Mouse (Mus musculus) v-Abl transformed pro-B cells (cell line): Measurements from ENCODE around the gene Metap2.

Experiments
- in situ Hi-C, 2 experiments: fragments of 400-800 bp; cut with MboI; formaldehyde crosslinking; loops; one replicate each; pipeline ENCODE4 v1.15.1; 2025; ENCODE audit not compliant: unreplicated experiment in 2 of 2

Metap2 gene

DNA sequence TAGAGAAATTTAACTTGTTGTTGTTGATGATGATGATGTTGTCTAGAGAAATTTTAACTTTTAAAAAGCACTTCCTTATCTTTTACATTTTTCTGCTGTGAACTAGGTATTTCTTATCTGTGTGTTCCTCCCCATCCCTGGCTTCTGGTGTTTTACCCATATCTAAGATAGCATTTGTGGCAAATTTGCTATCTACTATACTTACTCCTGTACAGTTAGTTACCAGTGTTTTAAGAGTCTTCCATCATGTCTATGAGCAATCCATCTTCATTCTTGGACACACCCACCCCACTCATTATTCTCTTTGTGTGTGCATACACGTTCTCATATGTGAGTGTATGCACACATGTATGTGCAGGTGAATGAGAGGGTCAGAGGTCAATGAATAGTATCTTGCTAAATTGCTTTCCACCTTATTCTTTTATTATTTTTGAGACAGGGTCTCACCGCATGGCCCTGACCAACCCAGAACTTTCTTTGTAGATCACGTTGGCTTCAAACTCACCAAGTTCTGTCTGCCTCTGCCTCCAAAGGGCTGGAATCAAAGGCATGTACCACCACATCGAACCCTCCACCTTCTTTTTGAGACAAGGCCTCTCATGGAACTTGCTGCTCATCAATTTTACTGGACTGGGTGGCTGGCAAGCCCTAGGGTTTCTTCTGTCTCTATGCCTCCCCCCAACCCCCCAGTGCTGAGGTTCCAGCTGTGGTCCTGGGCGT is 15.4 kb upstream of the Metap2 start:
- in situ Hi-C loops = no loop called here

DNA sequence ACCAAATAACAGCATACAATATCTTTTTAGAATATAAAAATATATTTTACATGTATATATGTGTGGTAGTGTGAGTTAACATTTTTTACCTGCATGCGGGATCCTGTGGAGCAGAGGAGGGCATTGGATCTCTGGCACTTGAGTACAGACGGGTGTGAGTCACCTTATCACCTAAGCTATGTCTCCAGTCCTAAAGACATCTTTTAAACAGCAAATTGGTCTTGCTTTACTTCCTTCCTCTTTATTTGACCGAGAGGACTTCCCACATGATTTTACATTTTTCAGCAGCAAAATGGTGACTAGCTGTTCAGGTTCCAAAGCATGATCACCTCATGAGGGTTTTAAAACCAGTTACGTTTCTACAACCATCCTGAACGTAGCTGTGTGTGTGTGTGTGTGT is 14.4 kb upstream of the Metap2 start:
- in situ Hi-C loops = no loop called here

DNA sequence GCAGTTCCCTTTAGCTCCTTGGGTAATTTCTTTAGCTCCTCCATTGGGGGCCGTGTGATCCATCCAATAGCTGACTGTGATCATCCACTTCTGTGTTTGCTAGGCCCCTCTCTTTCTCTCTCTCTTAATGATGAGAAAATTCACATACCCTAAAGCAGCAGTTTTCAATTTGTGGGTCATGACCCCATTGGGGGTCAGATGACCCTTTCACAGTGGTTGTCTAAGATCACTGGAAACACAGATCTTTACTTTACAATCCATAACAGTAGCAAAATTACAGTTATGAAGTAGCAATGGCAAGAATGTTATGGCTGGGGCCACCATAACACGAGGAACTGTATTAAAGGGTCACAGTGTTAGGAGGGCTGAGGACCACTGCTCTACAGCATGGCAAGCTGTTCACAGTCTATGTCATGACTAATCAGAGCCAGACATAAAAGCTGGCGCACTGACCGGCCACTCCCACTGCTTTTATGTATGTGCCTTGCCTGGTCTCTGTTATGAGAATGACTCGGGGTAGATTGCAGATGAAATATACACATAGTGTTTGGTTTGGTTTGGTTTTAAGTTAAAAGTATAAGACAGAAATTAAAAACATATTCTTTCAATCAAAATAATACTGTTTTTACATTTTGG is 13.0 kb upstream of the Metap2 start:
- in situ Hi-C loops = no loop called here

DNA sequence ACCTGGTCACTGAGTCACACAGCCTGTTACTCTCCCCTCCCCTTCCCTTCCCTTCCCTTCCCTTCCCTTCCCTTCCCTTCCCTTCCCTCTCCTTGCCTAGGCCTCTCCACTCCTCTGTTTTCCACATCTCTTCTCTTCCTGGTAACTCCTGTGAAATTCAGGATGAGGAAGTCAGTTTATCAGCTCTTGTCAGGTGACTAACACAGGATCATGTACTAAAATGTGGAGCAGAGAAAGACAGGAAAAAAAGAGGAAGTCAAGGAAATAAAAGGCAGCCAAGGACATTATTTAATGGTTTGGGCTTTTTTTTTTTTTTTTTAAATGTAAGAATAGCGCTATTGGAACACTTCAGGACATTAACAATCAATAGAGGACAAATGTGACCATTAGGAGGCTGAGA is 12.1 kb upstream of the Metap2 start:
- in situ Hi-C loops = no loop called here

DNA sequence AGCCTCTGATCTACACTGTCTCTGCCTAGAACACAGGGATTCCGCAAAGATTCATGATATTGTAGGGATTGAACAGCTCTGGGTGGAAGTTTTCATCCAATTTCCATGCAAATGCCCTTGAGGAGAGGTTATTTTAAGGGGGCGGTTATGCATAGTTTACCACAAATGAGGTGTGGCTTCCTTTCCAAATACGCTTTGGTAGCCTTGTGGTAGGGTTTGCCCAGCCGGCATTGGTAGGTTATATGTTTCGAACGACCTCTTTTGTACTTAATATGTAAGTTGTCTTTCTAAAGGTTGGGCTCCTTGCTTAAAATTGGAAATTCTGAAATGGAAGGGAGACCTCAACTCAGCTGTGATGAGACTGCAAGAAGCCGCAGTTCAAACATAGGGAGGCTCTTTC is 11.6 kb upstream of the Metap2 start:
- in situ Hi-C loops = no loop called here

DNA sequence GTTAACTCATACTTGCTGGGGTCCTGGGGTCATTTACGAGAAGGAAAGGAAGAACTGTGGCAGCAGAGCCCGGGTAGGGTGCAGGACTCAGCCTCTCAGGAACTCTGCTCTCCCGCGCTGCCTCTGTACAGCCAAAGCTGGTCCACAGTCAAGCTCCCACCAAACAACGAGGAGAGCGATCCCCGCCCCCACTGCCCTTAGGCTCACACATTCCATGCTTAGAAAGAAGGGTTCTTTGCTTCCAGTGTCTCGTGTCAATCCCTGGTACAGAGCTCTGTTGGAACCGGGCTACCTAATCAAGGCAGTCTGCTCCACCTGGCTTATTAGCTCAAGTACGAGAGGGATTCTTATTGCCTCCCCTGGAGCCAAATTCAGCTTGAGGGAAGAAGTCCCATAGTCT is 10.5 kb upstream of the Metap2 start:
- in situ Hi-C loops = no loop called here

DNA sequence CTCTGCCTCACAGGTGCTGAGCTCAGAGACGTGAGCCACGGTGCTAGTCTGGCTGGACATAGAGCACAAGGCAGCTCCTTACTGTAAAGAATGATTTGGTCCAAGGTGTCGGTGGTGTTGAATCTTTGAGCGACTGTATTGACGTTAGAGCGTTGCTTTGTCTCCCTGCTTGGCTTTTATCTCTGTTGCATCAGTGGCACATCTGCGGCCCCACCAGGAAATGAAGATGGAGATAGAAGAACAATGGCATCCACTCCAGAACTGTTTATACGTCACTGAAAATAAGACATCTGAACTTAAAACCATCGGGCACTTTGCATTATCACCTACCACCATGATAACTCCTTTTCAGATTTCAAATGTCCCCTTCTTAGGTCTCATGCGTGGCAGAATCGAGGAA is 3.0 kb upstream of the Metap2 start:
- in situ Hi-C loops = no loop called here

DNA sequence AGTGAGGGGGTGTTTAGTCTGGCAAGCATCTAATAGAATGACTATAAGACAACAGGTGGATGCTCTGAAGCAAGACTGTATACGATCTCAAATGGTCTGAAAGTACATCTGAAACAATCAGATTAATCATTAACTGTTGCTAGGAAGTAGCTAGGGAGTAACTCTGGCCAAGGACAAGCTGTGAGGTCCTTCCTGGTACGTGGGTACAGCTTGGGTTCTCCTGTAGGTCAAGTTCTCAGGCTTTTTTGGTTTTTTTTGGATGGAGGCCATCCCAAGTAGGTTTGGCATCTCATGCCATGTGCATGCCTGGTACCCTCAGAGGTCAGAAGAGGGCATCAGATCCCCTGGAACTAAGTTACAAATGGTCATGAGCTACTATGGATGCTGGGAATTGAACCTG is 2.4 kb upstream of the Metap2 start:
- in situ Hi-C loops = no loop called here

DNA sequence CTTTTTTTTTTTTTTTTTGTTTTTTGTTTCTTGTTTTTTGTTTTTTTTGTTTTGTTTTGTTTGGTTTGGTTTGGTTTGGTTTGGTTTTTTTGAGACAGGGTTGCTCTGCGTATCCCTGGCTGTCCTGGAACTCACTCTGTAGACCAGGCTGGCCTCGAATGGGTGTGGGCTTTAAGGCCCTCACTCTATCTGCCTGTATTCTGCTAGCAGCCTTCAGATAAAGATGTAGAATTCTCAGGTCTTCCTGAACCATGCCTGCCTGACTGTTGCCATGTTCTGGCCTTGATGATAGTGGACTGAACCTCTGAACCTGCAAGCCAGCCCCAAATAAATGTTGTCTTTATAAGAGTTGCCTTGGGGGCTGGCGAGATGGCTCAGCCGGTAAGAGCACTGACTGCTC is 4.3 kb downstream of the Metap2 start:
- in situ Hi-C loops = no loop called here

DNA sequence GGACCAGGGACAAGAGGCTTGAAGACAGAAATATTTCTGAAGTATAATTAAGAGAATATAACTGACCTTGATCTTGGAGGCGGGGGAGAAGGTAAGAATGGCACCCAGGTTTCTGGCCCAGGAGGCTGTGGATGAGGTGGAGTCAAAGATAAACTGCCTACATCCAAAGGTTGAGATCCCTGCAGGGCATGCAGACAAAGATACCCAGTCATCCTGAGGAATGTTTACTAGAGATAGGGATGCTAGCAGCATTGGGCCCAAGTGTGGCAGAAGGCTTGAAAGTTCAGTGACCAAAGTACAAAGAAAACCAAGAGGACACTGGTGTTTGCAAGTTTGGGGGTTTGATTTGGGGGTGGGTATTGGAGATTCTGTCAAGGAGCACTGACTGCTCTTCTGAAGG is 5.9 kb downstream of the Metap2 start:
- in situ Hi-C loops = no loop called here

DNA sequence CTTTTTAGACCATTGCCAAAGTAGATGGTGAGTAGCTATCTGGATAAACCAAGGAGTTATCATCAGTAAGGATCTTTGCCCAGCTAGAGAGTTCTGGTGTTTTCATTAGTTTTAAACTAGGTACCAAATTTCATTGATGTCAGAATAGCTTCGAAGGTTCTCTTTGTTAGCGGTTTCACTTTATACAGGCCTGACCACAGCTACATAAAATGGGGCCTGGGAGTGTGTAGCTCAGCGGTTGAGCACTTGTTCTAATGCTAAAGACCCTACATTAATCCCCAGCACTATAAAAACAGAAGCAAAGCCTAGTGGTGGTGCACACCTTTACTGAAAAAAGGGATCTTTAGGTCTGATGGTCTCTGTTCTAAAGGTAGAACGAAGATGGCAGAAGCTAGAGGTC is 6.3 kb downstream of the Metap2 start:
- in situ Hi-C loops = no loop called here

DNA sequence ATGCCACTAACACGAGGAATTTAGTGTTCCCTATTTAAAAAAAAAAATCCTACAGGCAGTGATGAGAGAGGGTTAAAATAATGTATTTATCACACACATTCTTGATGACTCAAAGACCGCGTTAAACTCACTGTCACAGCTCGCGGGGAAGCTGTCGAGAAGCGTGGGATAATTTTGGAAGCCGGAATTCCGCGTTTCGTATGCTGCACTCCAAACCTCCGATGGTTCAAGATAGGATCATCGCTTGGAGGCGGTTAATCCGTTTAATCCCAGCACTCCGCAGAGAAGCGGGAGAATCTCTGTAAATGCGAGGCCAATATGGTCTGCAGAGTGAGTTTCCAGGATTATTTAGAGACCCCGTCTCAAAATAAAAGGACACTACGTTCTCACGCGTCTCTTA is 6.9 kb downstream of the Metap2 start:
- in situ Hi-C loops = no loop called here

DNA sequence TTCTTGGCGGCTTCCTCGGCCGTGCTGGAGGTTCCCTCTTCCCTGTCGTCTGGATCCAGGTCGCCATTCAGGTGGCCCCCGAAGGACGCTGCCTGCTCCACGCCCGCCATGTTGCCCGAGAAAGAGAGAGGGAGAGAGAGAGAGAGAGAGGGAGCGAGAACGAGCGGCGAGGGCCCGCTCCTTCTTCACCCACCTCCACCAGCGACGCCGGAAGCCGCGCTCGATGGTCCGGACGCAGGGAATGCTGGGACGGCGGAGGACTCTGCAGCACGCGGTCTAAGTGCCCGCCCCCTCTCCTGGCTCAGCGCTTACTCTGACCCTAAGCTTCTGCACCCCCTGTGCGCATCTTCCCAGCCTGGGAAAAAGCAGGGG is 7.3 kb downstream of the Metap2 start:
- in situ Hi-C loops = no loop called here

DNA sequence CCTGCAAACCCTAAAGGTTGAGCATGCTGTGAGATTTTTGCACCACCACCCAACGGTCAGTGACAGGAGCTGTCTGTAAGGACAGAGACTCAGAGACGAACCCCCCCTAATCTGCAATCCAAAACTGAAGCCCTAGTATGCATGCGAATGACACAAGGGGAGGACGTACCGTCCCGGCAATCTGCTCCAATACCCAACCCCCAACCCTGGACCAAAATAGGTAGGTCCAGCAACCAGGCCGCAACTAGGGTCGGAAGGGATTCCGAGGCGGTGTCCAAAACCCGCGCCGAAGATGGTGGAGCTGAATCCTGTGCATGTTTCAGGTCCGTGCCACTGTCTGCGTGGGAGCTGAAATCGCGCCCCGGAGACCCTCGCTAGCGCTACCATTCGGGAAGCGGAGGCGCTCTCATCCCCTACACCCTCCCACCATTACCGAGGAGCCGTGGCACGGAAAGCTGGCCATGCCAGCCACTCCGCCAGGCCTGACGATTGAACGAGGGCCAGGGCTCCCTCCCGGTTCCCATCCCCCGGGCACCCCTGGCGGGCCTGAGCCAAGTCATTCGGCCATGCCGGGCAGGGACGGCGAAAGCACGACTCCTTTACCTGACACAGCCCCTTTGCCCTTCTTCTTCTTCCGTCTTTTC is 7.8 kb downstream of the Metap2 start:
- in situ Hi-C loops = no loop called here

DNA sequence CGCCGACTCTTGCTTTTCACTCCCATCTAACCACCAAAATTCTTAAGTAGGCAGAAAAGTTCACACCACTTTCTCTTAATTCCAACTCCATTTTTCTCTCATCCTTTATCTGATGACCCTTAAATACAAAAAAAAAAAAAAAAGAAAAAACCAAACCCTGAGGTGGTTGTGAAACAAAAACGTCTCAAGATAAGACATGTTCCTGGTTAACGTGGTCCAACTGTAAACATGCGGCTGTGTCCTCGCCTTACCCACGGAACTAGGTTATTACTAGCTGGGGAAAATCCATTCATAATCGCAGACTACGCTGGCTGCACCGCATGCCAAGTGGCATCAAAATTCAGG is 8.3 kb downstream of the Metap2 start:
- in situ Hi-C loops = no loop called here

DNA sequence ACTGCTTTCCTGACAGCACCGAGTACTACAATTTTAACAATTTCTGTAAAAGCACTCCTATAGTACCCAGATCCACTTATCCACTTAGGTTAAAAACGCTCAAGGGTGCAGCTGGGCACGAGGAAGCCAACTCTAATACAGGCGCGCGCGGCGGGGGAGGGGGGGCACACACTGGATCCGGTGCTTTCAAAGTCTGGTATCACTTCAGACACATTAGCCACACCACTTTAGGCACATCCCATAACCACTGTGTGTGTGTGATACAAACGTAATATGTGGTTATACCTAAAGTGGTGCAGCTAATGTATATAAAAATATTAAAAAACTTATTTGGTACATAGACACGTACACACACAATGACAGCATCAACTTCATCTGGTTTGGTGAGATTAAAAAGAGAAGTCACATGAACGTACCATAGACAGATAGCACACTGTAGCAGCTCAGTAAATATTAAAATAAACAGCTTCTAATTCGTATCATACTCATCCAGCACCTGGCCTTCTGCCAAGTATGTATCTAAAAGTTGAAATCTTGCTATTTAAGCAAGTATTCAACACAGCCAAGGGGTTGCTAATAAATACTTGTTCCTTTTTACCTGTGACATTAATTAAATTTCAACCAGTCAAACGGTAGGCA is 10.9 kb downstream of the Metap2 start:
- in situ Hi-C loops = no loop called here

DNA sequence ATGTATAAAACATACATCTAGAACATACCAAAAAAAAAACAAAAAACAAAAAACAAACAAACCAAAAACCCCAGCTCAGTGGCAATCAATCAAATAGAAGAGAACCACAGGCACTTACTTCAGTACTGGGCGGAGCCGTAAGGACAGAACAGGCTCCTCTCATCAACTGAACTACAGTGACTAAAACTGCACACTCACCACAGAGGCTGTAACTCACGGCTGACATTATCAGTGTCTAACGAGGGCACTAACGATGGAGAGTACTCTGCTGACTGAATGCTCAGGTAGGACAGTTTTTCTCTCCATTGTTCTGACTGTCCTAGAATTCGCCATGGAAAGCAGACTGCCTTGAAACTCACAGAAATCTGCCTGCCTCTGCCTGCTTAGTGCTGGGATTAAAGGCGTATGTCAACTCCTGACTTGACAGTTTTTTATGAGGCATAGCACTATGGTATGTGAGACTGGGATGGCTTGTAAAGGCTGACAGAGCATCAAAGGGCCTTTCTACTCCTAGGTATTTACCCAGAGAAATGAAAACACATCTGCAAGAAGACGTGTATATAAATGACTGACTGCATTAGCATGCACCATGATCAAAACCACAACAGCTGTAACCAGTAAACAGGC is 14.0 kb downstream of the Metap2 start:
- in situ Hi-C loops = no loop called here

DNA sequence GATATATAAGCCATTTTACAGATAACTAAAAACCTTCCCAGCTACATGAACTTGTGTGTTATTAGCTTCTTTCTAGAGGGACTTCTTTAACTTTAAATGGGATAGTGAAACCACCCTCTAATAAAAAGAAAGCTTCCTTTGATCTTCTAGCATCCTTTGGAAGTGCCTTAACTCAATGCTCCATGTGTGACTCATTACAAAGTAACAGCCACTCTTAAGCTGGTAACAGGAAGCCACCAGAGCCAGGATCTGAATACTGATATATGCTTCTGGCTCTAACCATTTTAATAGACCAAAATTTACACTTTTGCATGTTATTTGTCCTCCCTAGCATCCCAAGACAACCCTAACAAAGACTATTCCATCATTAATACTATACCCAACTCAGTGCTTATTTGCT is 15.0 kb downstream of the Metap2 start:
- in situ Hi-C loops = no loop called here

DNA sequence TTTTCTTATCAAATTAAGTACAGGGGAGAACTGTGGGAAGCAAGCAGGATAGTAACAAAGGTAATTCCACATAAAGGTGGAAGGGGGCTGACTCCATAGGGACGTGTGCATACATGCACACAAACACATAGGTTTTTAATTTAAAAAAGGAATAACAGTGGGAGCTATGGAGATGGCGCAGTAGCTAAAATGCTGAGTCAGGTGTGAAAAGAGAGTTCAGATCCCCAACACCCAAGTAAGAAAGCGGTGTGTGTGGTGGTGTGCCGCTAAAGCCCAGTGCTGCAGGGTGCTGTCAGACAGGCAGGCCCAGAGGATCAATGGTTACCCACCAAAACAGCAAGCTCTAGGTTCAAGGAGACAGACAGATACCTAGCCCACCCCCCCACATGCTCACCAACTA is 18.2 kb downstream of the Metap2 start:
- in situ Hi-C loops = no loop called here

DNA sequence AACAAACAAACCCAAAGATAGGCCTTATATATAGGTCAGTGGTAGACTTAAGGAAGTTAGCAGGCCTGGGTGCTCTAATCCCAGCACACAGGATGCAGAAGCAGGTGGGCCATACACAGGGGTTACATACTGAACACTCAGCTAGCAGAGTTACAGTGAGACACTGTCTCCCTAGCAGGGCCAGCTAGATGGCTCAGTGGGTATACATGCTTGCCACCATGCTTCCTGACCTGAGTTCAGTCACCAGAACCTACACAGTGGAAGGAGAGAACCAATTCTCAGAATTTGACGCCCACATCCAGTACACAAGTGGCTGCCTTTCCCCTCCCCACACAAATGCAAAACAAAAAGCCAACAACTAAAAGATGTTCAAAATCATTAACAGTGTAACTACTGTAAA is 20.1 kb downstream of the Metap2 start:
- in situ Hi-C loops = no loop called here

DNA sequence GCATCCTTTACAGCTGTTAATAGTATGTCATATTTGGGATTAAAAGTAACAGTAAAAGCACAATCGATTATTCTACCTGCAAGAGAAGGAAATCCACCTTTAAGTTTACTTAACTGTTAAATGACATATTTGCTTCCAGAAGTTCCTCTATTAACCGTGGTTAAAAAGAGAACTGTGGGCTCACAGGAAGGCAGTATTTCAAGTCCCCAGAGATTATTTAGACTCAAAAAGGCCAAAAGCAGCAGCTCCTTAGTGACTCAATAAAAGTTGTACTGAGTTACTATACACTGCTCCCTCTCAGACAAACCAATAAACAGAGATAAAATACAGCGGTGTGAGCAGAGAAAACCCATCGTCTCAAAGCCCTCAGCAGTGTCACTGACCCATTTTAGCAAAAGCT is 28.0 kb downstream of the Metap2 start:
- in situ Hi-C loops = no loop called here

DNA sequence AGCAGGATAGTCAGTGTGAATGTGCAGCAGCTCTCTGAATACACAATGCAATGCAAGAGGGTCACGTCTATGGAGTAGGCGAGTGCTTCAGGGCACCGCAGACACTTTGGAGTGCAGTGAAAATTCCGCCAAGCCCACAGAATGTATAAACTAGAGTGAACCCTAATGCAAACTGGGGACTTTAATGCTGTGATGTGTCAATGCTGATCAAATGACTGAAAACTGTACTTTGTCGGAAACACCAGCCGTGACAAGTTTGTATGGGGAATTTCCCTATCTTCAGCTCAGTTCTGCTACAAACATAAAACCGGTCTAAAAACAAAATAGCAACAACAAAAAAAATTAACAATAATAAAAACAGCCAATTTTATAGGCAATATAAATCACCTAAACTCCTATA is 28.5 kb downstream of the Metap2 start:
- in situ Hi-C loops = no loop called here
